Mouse (Mus musculus) fat pad, adult 2 months (tissue): ENCODE data around the gene Gm5965.
"Not testable (repeated sequence)": the region's sequence is repeated elsewhere in the genome, so short reads cannot be mapped to it uniquely, and the experiment has no call there.

ENCODE experiments used
- DNase-seq: peaks from one replicate; pipeline ENCODE4 v3.0.0-alpha.2; 2011; ENCODE audit warnings: low read depth, low spot score; ENCODE audit errors: extremely low read depth

The Gm5965 gene

GRCm38 (mm10) chr16:88777596-88777995, at the start of gene Gm5965:
Gene Gm5965 (plus strand): TSS chr16:88777896.
- DNase-seq = no peak

- DNase-seq = no peak
Observed at GRCm38 (mm10) chr16:88728812-88729275, 48.9 kb upstream of the Gm5965 start, which contains the start of gene Krtap13-1. Gene Krtap13-1 (plus strand): TSS chr16:88728862.

- DNase-seq = no peak
Observed at GRCm38 (mm10) chr16:88735391-88735790, 42.3 kb upstream of the Gm5965 start.

GRCm38 (mm10) chr16:88744750-88745340, 32.9 kb upstream of the Gm5965 start:
- peak; percentile 88 for DNase-seq

DNA sequence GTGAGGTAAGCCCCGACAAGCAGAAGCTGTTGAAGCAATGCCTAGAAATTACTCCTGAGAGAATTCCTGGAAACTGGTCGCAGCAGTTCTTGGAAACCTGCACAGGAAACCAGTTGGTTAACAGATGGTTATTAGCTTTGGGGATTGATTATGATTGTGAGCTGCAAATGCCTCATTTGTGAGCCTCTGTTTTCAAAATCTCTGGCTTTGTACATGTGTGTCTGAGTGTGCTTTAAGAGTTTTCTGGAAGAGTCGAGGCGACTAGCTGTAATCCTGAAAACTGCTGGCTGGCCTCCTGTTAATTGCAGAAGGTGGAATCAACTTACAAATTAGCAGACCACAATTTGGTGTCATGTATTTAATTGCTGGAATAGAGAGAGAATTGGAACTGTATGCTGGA, 29.8 kb upstream of the Gm5965 start:
- DNase-seq = no peak

DNA sequence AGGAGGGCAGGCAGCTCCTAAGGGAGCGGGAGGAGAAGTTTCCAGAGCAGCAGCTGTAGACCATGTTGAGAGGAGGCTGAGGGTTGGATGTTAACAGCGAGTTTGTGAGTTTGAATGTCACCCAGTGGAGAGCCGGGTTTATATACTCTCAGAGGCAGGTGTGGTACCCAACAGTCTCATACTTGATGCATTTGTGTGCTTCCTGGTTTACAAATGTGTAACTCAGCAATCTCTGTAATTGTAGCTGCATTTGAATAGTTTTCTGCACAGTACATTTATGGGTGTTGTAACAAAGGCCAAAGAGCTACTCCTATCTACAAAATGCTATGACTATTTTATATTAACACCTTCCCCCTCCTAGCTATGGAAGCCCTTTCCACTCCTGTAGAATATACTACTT, 26.2 kb upstream of the Gm5965 start, which contains the start of gene Krtap13:
TSS of gene Krtap13 (minus strand) at position 101 of the 400 bp plus-strand sequence.
- DNase-seq = not testable (repeated sequence)

DNA sequence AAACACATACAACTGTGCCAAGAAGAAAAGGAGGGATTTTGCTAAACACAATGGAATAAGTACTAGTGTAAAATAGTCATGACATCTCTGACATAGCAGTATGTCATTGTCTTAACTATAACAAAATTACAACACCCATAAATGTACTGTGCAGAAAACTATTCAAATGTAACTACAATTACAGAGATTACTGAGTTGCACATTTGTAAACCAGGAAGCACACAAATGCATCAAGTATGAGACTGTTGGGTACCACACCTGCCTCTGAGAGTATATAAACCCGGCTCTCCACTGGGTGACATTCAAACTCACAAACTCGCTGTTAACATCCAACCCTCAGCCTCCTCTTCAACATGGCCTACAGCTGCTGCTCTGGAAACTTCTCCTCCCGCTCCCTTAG, 19.1 kb upstream of the Gm5965 start, which contains the start of gene 2310034C09Rik:
TSS of gene 2310034C09Rik (plus strand) at position 301 of the 400 bp plus-strand sequence.
- not testable (repeated sequence) for DNase-seq

GRCm38 (mm10) chr16:88774106-88774505, 3.6 kb upstream of the Gm5965 start, which contains the start of gene 2310057N15Rik:
Gene 2310057N15Rik (minus strand): TSS chr16:88774206.
- DNase-seq = no peak

DNA sequence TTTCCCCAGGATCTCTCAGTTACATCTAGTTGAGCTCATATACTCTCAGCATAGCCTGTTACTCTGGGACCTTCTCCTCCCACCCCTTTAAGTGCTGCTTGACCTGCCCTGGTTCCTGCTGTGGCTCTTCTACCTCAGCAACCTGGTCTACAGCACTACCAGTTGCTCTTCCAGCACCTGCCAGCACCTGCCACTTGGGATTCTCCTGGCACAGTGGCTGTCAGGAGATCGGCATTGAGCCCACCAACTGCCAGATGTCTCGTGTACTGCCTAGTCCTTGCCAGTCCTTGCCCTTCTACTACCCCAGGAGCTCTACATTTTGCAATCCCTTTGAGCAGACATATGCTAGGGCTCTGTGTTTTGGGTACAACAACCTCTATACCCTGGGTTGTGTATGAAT, 9.1 kb downstream of the Gm5965 start:
- no peak for DNase-seq

- DNase-seq = no peak
Observed at GRCm38 (mm10) chr16:88811827-88812226, 34.1 kb downstream of the Gm5965 start, which contains the start of gene Gm20741. Gene Gm20741 (minus strand): TSS chr16:88812220.

DNA sequence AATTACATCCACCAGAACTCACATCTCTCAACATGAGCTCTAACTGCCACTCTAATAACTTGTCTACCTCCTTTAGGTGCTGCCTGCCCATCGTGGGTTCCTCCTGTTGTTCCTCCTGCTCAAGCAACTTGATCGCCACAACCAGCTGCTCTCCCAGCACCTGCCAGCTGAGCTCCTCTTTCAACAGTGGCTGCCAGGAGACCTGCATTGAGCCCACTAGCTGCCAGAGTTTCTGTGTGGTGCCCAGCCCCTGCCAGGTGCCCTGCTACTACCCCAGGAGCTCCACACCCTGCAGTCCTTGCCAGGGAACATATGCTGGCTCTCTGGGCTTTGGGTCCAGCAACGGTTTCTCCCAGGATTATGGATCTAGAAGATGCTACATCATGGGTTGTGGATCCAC, 42.4 kb downstream of the Gm5965 start, which contains the start of gene Krtap15:
TSS of gene Krtap15 (plus strand) at position 150 of the 400 bp plus-strand sequence.
- DNase-seq = no peak

GRCm38 (mm10) chr16:88823736-88824135, 46.0 kb downstream of the Gm5965 start:
- no peak for DNase-seq

DNA sequence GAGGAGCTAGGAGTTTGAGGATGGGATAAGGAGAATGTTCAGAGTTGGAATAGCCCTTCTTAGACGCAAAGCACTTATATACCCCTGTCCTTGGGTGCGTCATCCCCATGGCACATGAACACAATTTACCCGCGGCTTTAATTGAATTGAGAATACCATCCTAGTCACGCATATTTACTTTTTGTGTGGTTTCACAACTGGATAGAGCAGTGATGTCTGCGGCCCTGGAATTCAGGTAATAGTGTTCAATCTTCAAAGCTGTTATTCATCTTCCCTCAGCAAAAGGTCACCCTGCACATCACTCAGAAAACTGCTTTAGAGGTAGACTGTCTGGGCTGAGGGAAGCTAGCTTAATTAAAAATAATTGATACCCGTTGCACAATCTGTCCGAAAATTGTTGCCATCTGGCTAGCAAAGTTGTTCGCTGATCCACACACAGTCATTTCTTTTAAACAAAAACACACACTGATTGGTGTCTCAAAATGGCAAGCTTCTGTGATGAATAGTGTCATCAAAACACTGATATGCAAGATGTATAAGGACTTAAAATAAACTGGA, 48.5 kb downstream of the Gm5965 start, which contains the start of gene Krtap14:
TSS of gene Krtap14 (minus strand) at position 51 of the 558 bp plus-strand sequence.
- no peak for DNase-seq

- no peak for DNase-seq
Observed at GRCm38 (mm10) chr16:88826978-88827377, 49.3 kb downstream of the Gm5965 start.
